Mouse (Mus musculus) C2C12 (cell line): ENCODE data around the gene Klhl40. TPM values are rescaled to one million over a fixed set of nuclear protein-coding genes. Genes with fewer than 3 reads are reported as not detected.

Source experiments
- H3K27me3 ChIP-seq: one replicate; pipeline ENCODE4 v1.6.1; 2011; ENCODE audit not compliant: control insufficient read depth, insufficient read depth, insufficient read length
- H3K36me3 ChIP-seq: one replicate; pipeline ENCODE4 v1.6.1; 2011; ENCODE audit not compliant: control insufficient read depth, insufficient read depth
- H3K4me3 ChIP-seq: one replicate; pipeline ENCODE4 v1.5.1; 2011; ENCODE audit warnings: mild to moderate bottlenecking, control low read depth; ENCODE audit not compliant: poor library complexity, insufficient read depth, severe bottlenecking
- H3K79me2 ChIP-seq: one replicate; pipeline ENCODE4 v1.6.1; 2011; ENCODE audit not compliant: control insufficient read depth, insufficient read depth
- H3K79me3 ChIP-seq: one replicate; pipeline ENCODE4 v1.6.1; 2011; ENCODE audit warnings: low read depth, control low read depth
- H3ac ChIP-seq: one replicate; pipeline ENCODE3; 2011; ENCODE audit warnings: low read depth; ENCODE audit not compliant: control insufficient read depth, insufficient read length
- CEBPB ChIP-seq: IDR thresholded peaks from one replicate; pipeline ENCODE4 v1.6.1; 2011; ENCODE audit warnings: low read depth, mild to moderate bottlenecking, control low read depth, moderate library complexity
- CTCF ChIP-seq: IDR thresholded peaks from one replicate; pipeline ENCODE4 v1.5.1; 2011; ENCODE audit not compliant: control insufficient read depth, insufficient read depth, insufficient read length
- FOSL1 ChIP-seq: IDR thresholded peaks from one replicate; pipeline ENCODE4 v1.8.0; 2011; ENCODE audit warnings: mild to moderate bottlenecking, low read length; ENCODE audit not compliant: poor library complexity, insufficient read depth, severe bottlenecking
- MAX ChIP-seq: IDR thresholded peaks from one replicate; pipeline ENCODE4 v1.6.1; 2011; ENCODE audit warnings: mild to moderate bottlenecking, control low read depth
- MYOD1 ChIP-seq: IDR thresholded peaks from one replicate; pipeline ENCODE4 v1.6.1; 2011; ENCODE audit warnings: low read depth; ENCODE audit not compliant: control insufficient read depth, insufficient read length
- MYOG ChIP-seq: IDR thresholded peaks from one replicate; pipeline ENCODE4 v1.6.1; 2011; ENCODE audit not compliant: control insufficient read depth, insufficient read length; ENCODE audit errors: extremely low read depth
- USF1 ChIP-seq: IDR thresholded peaks from one replicate; pipeline ENCODE4 v1.6.1; 2011; ENCODE audit warnings: low read depth, mild to moderate bottlenecking, control low read depth, moderate library complexity
- polyA plus RNA-seq: library from polyadenylated mRNA; unstranded; fragments of >200 nt; fragmentation: generic; extraction: Trizol; gene quantifications from one replicate; pipeline ENCODE4 v1.2.1, GENCODE M21; 2012; ENCODE audit warnings: missing spikeins

Gene Klhl40
- polyA plus RNA-seq, 1 experiment, result 2.7 TPM

DNA sequence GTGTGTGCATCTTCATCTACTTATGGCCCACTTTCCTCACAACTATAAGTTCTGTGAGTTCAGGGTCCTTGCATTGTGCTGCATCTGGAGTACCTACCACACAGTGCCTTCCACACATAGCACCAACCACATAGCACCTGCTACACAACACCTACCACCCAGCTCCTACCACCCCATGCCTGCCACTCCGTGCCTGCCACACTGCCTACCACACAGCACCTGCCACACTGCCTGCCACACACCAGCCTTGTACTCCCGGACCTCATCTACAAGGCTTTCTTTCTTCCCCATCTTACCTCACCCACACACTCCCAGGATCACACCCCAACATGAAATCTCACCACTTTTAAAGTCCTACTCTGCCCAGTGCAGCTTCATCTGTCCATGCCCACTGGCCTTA, 9.0 kb downstream of the Klhl40 start:
- Histone ChIP-seq H3K36me3 (no peaks in the 10 kb centered on the region), H3K4me3 (no peak overlapping the region), H3K27me3 (peaks cover 9% of the 10 kb centered on the region), H3ac (no peak overlapping the region), H3K79me3 (no peaks in the 10 kb centered on the region), H3K79me2 (no peaks in the 10 kb centered on the region)
- no peak for TF ChIP-seq MYOD1
- no peak for TF ChIP-seq CEBPB
- no peak for TF ChIP-seq MYOG
- TF ChIP-seq FOSL1, result no peak
- TF ChIP-seq CTCF, result no peak
- TF ChIP-seq USF1, result no peak
- TF ChIP-seq MAX, result no peak

DNA sequence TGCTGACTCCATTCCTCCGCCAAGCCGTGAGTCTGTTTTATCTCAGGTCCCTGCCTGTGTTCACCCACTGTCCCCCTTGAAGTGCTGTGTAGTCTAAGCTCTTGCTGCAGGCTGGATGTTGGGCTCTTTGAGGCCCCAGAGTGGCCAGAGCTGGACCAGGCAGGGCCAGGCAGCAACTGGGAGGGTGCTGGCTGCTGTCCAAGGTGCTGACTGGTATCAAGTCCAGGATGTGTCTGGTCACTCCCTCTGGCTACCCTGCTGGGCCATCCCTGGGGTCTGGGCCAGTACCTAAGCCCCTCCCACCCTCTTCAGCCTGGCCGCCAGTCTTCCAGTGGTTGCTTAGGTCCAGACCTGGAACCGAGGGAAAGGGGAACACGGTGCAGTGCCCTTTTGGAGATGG, 13.8 kb downstream of the Klhl40 start:
- Histone ChIP-seq H3K27me3 (peaks cover 9% of the 10 kb centered on the region), H3K79me2 (no peaks in the 10 kb centered on the region), H3K4me3 (no peak overlapping the region), H3ac (no peak overlapping the region), H3K36me3 (no peaks in the 10 kb centered on the region), H3K79me3 (no peaks in the 10 kb centered on the region)
- TF ChIP-seq MYOD1 (no peak), MAX (no peak), CTCF (no peak), MYOG (no peak), USF1 (no peak), CEBPB (no peak), FOSL1 (no peak)

GRCm38 (mm10) chr9:121791757-121792521, 14.5 kb downstream of the Klhl40 start, which contains the start of gene Hhatl:
TSS of gene Hhatl (minus strand) at chr9:121792507.
- Histone ChIP-seq H3K4me3 (no peak within 1 kb of the TSS), H3K27me3 (peaks cover 11% of the 10 kb centered on the region), H3K36me3 (no peaks in the 10 kb centered on the region), H3K79me3 (no peaks in the 10 kb centered on the region), H3K79me2 (no peaks in the 10 kb centered on the region), H3ac (no peak within 1 kb of the TSS)
- TF ChIP-seq MYOG (no peak), CEBPB (no peak), CTCF (no peak), MAX (no peak), FOSL1 (no peak), USF1 (no peak), MYOD1 (no peak)

DNA sequence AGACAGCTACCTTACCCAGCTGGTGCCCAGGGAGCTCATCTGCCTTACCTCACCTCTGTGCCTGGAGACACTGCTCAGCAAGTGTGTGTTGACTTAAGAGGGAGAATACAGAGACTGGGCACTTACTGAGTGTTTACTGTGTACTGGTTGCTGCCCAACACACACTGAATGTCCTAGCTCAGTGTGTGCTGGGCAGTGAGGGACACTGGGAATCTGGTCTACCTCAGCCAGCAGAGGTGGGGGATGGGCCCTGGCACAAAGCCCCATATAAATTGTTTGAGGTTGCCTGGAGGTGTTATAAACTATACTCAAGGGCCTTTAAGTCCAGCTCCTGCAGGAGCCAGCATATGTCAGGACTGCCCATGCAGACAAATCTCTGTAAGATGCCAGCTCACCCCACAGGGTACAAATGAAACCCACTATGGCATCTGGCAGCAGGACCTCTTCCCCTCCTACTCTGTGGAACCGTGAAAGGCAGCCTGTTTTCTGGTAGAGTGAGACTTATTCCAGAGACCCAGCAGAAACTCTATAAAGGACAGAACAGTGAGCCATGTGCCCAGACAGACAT, 17.6 kb downstream of the Klhl40 start:
- peaks cover 4% of the 10 kb centered on the region for H3K27me3 ChIP-seq
- no peaks in the 10 kb centered on the region for H3K79me3 ChIP-seq
- no peaks in the 10 kb centered on the region for H3K79me2 ChIP-seq
- H3K4me3 ChIP-seq, result no peak overlapping the region
- no peaks in the 10 kb centered on the region for H3K36me3 ChIP-seq
- TF ChIP-seq MYOD1 (no peak), CEBPB (no peak), CTCF (no peak), USF1 (no peak), MAX (no peak), FOSL1 (no peak), MYOG (no peak)
- no peak overlapping the region for H3ac ChIP-seq

- Histone ChIP-seq H3K79me3 (no peaks in the 10 kb centered on the region), H3K36me3 (no peaks in the 10 kb centered on the region), H3ac (no peak overlapping the region), H3K4me3 (no peak overlapping the region), H3K79me2 (no peaks in the 10 kb centered on the region), H3K27me3 (peaks cover 7% of the 10 kb centered on the region)
- TF ChIP-seq MYOD1, result no peak
- no peak for TF ChIP-seq CEBPB
- TF ChIP-seq FOSL1, result no peak
- TF ChIP-seq USF1, result no peak
- TF ChIP-seq MYOG, result no peak
- no peak for TF ChIP-seq MAX
- no peak for TF ChIP-seq CTCF
These were observed 20.3 kb downstream of the Klhl40 start for GRCm38 (mm10) chr9:121797722-121798121.
